Mouse (Mus musculus) myocyte (in vitro differentiated cells): ENCODE results near the gene Prkd3. TPM values are rescaled to one million over a fixed set of nuclear protein-coding genes. Genes with fewer than 3 reads are reported as not detected.
A peak's percentile ranks its signal among the peaks of the same experiment; 100 is the strongest.

Experiments
- H3K27me3 ChIP-seq: one replicate; pipeline ENCODE4 v1.6.1; 2011; ENCODE audit not compliant: control insufficient read depth, insufficient read depth, insufficient read length
- H3K36me3 ChIP-seq: one replicate; pipeline ENCODE4 v1.6.1; 2011; ENCODE audit not compliant: control insufficient read depth, insufficient read depth
- H3K4me2 ChIP-seq: one replicate; pipeline ENCODE4 v1.6.1; 2011; ENCODE audit warnings: low read depth, control low read depth
- H3K4me3 ChIP-seq: one replicate; pipeline ENCODE4 v1.5.1; 2011; ENCODE audit warnings: mild to moderate bottlenecking, control low read depth, moderate library complexity
- H3K79me2 ChIP-seq: one replicate; pipeline ENCODE4 v1.6.1; 2011; ENCODE audit not compliant: control insufficient read depth, insufficient read depth
- H3ac ChIP-seq: one replicate; pipeline ENCODE4 v1.6.1; 2011; ENCODE audit not compliant: control insufficient read depth, insufficient read length
- CEBPB ChIP-seq: IDR thresholded peaks from 2 replicates; pipeline ENCODE4 v1.6.1; 2011; ENCODE audit warnings: mild to moderate bottlenecking, moderate library complexity; ENCODE audit not compliant: poor library complexity, insufficient read depth, severe bottlenecking
- E2F4 ChIP-seq: IDR thresholded peaks from one replicate; pipeline ENCODE4 v1.6.1; 2011; ENCODE audit warnings: mild to moderate bottlenecking, control low read depth, moderate library complexity; ENCODE audit not compliant: insufficient read depth
- MAX ChIP-seq: IDR thresholded peaks from one replicate; pipeline ENCODE4 v1.6.1; 2011; ENCODE audit warnings: low read depth, mild to moderate bottlenecking, control low read depth
- MYOD1 ChIP-seq, 3 experiments: IDR thresholded peaks; one replicate each; pipeline ENCODE4 v1.6.1; 2011; ENCODE audit warnings: control low read depth in 2 of 3, low read depth in 2 of 3, mild to moderate bottlenecking in 2 of 3, moderate library complexity in 1 of 3; ENCODE audit not compliant: insufficient read length in 2 of 3, control insufficient read depth in 1 of 3
- MYOG ChIP-seq, 3 experiments: IDR thresholded peaks; one replicate each; pipeline ENCODE4 v1.6.1; 2011; ENCODE audit warnings: control low read depth in 2 of 3, low read depth in 2 of 3, mild to moderate bottlenecking in 2 of 3; ENCODE audit not compliant: insufficient read length in 2 of 3, control insufficient read depth in 1 of 3, insufficient read depth in 1 of 3
- POLR2A ChIP-seq: IDR thresholded peaks from one replicate; pipeline ENCODE4 v1.6.1; 2011; ENCODE audit warnings: low read depth, mild to moderate bottlenecking, control low read depth, moderate library complexity; ENCODE audit not compliant: insufficient read length
- POLR2AphosphoS2 ChIP-seq: IDR thresholded peaks from one replicate; pipeline ENCODE4 v1.6.1; 2011; ENCODE audit warnings: low read depth, control low read depth; ENCODE audit not compliant: insufficient read length
- REST ChIP-seq: IDR thresholded peaks from one replicate; pipeline ENCODE4 v1.6.1; 2011; ENCODE audit warnings: mild to moderate bottlenecking, control low read depth, moderate library complexity; ENCODE audit not compliant: insufficient read depth, insufficient read length
- SRF ChIP-seq: IDR thresholded peaks from one replicate; pipeline ENCODE4 v1.6.1; 2011; ENCODE audit warnings: low read depth; ENCODE audit not compliant: control insufficient read depth, insufficient read length
- TCF12 ChIP-seq: IDR thresholded peaks from one replicate; pipeline ENCODE4 v1.6.1; 2011; ENCODE audit warnings: mild to moderate bottlenecking, control low read depth; ENCODE audit not compliant: poor library complexity, insufficient read depth, severe bottlenecking
- TCF3 ChIP-seq: IDR thresholded peaks from one replicate; pipeline ENCODE4 v1.6.1; 2011; ENCODE audit warnings: low read depth, control low read depth; ENCODE audit not compliant: insufficient read length
- USF1 ChIP-seq: IDR thresholded peaks from one replicate; pipeline ENCODE4 v1.6.1; 2011; ENCODE audit warnings: low read depth, mild to moderate bottlenecking, control low read depth, moderate library complexity
- polyA plus RNA-seq: library from polyadenylated mRNA; unstranded; fragments of >200 nt; fragmentation: generic; extraction: Trizol; gene quantifications from one replicate; pipeline ENCODE4 v1.2.1, GENCODE M21; 2012; ENCODE audit warnings: missing spikeins

Prkd3 gene
- polyA plus RNA-seq, 1 experiment: 11.4 TPM

DNA sequence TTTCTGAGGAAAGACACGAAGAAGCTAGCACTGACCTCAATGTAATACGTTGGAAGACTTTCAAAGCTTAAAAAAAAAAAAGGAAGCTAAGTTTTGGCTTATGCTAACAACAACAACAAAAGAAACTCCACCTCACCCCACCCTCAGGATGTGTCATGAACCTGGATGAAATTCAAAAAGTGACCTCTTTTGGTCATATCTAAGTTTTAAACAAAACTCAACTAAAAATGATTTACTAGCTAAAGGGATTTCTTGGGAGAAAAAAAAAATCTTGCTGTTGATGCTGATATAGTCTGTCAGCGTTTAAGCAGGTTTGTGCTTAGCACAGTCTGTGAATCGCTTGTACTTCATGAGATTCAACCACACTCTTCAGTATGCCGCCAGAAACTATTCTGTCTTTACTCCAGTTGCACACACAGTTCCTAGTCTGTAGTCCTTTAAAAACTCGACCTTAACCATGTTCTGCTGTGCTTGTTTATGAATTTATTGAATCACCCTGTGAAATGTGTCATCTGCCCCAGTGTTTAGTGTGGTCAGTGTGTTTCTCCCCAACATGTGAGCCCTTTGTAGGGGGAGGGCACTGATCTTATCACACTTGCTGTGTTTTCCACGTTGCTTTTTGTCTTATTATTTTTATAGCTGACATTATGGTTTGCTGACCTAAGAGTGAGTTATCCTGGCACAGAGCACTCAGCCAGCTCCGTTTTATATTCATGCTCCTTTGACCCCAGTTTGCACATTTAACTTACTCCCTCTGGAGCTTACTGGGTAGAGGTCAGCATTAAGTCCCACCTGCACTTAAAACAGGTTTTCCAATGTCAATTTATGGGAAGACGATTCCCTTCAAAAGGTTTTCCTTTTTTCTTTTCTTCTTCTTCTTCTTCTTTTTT, 25.4 kb downstream of the Prkd3 start:
- H3ac ChIP-seq: no peak overlapping the region
- no peaks in the 10 kb centered on the region for H3K27me3 ChIP-seq
- H3K4me3 ChIP-seq: no peak overlapping the region
- H3K36me3 ChIP-seq: no peaks in the 10 kb centered on the region
- H3K4me2 ChIP-seq: peak overlapping the region; percentile 88
- H3K79me2 ChIP-seq: peaks cover 67% of the 10 kb centered on the region
- TF ChIP-seq TCF12 (peak; percentile 13), MAX (no peak), CEBPB (0 out of 2 replicates have a peak, but pooled peaks have one; percentile 22), MYOG (IDR thresholded peaks at IDR 0.05; ENCODE audit: control insufficient read depth in 1 of 3, insufficient read depth in 1 of 3, insufficient read length in 2 of 3, low read depth in 2 of 3) (no peak), USF1 (no peak), POLR2A (no peak)

GRCm38 (mm10) chr17:78994382-78994781, 26.2 kb downstream of the Prkd3 start:
- H3ac ChIP-seq: no peak overlapping the region
- no peak for TF ChIP-seq SRF
- TF ChIP-seq MYOG (IDR thresholded peaks at IDR 0.05; ENCODE audit: control insufficient read depth in 1 of 3, insufficient read depth in 1 of 3, insufficient read length in 2 of 3, low read depth in 2 of 3): no peak
- no peak for TF ChIP-seq MYOD1 (IDR thresholded peaks at IDR 0.05; ENCODE audit: control insufficient read depth in 1 of 3, insufficient read length in 2 of 3, low read depth in 2 of 3)
- no peak for TF ChIP-seq E2F4
- peaks cover 64% of the 10 kb centered on the region for H3K79me2 ChIP-seq
- no peaks in the 10 kb centered on the region for H3K36me3 ChIP-seq
- no peaks in the 10 kb centered on the region for H3K27me3 ChIP-seq
- no peak overlapping the region for H3K4me3 ChIP-seq
- peak overlapping the region; percentile 88 for H3K4me2 ChIP-seq

GRCm38 (mm10) chr17:78993670-78994069, 26.9 kb downstream of the Prkd3 start:
- no peaks in the 10 kb centered on the region for H3K36me3 ChIP-seq
- no peak overlapping the region for H3K4me3 ChIP-seq
- H3K27me3 ChIP-seq: no peaks in the 10 kb centered on the region
- peaks cover 67% of the 10 kb centered on the region for H3K79me2 ChIP-seq
- no peak overlapping the region for H3ac ChIP-seq
- H3K4me2 ChIP-seq: peak overlapping the region; percentile 88
- TF ChIP-seq MYOG (IDR thresholded peaks at IDR 0.05; ENCODE audit: control insufficient read depth in 1 of 3, insufficient read depth in 1 of 3, insufficient read length in 2 of 3, low read depth in 2 of 3): no peak
- TF ChIP-seq E2F4: no peak
- TF ChIP-seq USF1: no peak
- TF ChIP-seq SRF: no peak
- TF ChIP-seq CEBPB: no peak
- TF ChIP-seq MAX: no peak
- no peak for TF ChIP-seq TCF12
- no peak for TF ChIP-seq POLR2AphosphoS2

- Histone ChIP-seq H3K4me3 (no peak overlapping the region), H3K27me3 (no peaks in the 10 kb centered on the region), H3K36me3 (no peaks in the 10 kb centered on the region), H3ac (no peak overlapping the region), H3K4me2 (no peak overlapping the region), H3K79me2 (peaks cover 74% of the 10 kb centered on the region)
- TF ChIP-seq TCF3 (no peak), REST (no peak), SRF (no peak), POLR2A (no peak), E2F4 (no peak), TCF12 (no peak), POLR2AphosphoS2 (no peak), MAX (no peak), MYOD1 (IDR thresholded peaks at IDR 0.05; ENCODE audit: control insufficient read depth in 1 of 3, insufficient read length in 2 of 3, low read depth in 2 of 3) (no peak), USF1 (no peak), MYOG (IDR thresholded peaks at IDR 0.05; ENCODE audit: control insufficient read depth in 1 of 3, insufficient read depth in 1 of 3, insufficient read length in 2 of 3, low read depth in 2 of 3) (no peak), CEBPB (no peak)
Measured at GRCm38 (mm10) chr17:78992303-78993027, 28.2 kb downstream of the Prkd3 start.

- H3K4me2 ChIP-seq: no peak overlapping the region
- no peak overlapping the region for H3ac ChIP-seq
- H3K4me3 ChIP-seq: no peak overlapping the region
- H3K27me3 ChIP-seq: no peaks in the 10 kb centered on the region
- TF ChIP-seq E2F4: no peak
- TF ChIP-seq REST: no peak
- TF ChIP-seq MAX: no peak
- TF ChIP-seq POLR2AphosphoS2: no peak
- no peak for TF ChIP-seq SRF
- TF ChIP-seq USF1: no peak
- peaks cover 67% of the 10 kb centered on the region for H3K79me2 ChIP-seq
- no peaks in the 10 kb centered on the region for H3K36me3 ChIP-seq
Measured at GRCm38 (mm10) chr17:78991549-78991948, 29.1 kb downstream of the Prkd3 start.
